Mouse (Mus musculus): ENCODE data around the gene Ift27.

Gene Ift27

DNA sequence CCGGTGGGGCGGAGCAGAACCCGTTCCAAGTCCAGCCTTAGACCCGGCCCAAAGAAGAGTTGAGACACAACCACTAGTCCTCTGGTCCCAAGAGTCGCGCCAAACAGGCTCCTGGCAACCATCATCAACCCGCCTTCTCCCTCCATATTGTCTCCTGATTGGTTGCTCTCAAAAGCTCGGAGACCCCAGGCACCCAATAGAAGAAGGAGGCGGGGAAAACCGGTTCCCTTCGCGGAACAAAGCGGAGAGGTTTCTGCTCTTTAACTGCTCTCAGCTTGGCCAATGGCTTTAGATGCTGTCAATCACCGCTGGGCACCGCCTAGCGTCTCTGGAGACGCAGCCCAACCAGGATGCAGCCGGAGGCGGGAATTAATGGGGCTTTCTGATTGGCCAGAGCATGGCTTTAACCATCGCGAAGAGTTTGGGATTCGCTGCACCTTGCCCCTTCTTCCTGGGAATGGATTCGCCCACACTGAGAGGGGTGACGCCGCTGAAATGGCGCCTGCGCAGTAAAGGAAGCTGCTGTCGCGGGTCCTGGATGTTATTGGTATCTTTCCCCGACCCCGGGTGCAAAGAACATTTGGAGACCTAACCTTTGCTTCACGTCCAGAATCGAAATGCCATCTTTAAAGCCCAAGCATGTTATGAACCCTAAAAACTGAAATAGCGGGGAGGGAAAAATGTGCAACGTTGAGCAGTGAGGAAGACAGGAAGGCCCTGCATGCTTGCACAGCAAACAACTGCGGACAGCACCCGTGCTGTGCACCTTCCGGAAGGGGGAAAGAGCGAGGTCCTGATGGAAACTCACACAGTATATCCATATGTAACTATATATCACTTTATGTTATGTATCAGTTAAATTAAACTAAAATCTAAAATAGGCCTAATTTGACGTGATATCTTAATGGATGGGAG is at the start of gene Ift27:
Ift27 (minus strand) TSS at position 136 of the 915 bp plus-strand sequence.
- peak; percentile 100 for DNase-seq (ENCODE audit: low read depth, low spot score)

GRCm38 (mm10) chr15:78215269-78215668 is 41.4 kb upstream of the Ift27 start:
- DNase-seq (ENCODE audit: low read depth, low spot score), result no peak

- no peak for DNase-seq (ENCODE audit: low read depth, low spot score)
Measured at GRCm38 (mm10) chr15:78211367-78211766, 37.5 kb upstream of the Ift27 start.

DNA sequence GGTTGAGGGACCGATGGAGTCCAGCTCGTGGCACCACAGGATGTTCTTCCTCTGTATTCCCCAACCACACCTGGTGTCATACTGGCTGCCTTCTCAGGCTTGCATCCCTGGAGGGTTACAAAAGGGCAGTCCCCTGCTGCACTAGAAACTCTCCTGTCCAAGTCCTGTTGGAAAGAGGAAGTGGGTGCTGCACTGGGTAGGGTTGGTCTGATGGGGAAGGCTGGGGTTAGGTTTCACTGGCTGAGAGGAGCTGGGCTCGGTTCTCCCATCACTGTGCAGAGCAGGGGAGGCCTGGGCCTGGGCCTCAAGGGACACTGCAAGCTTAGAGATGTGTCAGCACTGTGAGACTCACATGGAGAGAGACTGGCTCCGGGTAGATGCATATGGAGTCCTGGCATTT is 36.3 kb upstream of the Ift27 start:
- DNase-seq (ENCODE audit: low read depth, low spot score), result no peak

GRCm38 (mm10) chr15:78206312-78206711 is 32.4 kb upstream of the Ift27 start, which contains the start of gene Pvalb:
Pvalb (minus strand) TSS chr15:78206400.
- DNase-seq (ENCODE audit: low read depth, low spot score), result no peak

DNA sequence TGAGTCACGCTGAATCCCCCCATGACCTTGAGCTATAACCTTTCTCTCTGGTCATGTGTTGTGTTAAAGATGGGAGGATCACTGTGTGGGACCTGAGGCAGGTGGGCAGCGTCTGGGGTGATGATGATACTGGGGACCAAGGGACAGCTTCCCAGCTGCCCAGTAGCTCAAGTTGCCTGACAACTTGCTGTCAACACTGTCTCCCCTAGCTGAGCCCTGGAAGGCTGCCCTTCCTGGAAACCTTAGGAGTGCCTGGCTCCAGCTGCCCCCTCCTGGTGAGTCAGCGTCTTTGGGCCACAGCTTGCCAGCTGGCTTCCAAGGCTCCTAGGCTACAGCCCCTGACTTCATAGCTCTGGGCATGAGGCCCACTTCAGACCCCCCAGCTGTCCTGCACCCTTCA is 31.3 kb upstream of the Ift27 start:
- no peak for DNase-seq (ENCODE audit: low read depth, low spot score)

DNA sequence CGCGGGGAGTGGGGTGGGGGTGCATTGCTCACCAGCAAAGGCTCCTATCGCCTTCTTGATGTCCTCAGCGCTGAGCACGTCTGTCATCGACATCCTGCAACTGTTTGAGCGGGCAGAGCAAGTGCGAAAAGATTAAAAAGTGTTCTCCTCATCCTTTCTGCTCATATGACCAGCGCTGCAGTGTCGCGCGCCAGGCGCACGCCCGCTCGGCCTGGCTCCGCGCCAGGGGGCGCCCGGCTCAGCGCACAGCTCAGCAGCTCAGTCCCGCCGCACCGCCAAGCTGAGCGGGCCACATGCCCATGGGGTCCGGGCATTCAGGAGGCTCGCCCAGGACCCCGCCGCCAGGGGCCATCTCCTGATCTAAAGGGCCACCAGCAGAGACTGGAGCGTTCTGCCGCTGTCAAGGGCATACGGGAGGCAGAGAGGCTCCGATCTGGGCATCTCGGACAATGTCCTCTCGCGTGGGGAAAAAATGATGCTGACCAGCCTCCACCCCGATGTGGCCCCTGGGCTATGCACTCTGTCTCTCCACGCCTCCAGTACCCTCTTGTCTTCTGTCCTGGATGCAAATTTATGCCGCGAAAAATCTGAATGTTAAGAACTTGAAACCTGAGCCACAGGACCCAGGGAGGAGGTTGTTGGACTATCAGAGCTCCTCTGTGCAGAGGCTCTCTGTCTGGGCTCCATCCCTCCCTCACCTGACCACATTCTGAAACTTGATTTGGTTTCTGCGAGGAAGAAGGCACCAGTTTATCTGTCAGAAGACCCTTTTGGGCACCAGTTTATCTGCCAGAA is 30.3 kb upstream of the Ift27 start:
- no peak for DNase-seq (ENCODE audit: low read depth, low spot score)

GRCm38 (mm10) chr15:78195096-78195880 is 21.4 kb upstream of the Ift27 start:
- no peak for DNase-seq (ENCODE audit: low read depth, low spot score)

DNA sequence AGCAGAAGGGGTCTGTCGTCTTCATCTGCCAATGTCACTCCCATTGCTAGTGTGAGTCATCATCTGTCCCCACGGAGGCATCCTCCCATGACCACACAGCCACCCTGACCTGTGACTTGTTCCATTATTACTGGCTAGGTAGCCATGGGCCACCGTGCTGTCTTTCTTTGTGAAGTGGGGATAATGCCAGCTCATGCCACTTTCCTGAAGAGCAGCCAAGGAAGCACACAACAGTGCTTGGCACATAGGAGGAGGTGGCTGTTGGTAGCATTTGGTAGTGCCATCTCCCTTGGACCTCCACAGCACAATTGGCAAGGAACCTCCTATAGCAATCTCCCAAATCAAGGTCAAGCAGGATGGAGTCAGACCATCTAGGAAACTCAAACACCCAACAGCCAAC is 20.4 kb upstream of the Ift27 start:
- no peak for DNase-seq (ENCODE audit: low read depth, low spot score)

DNA sequence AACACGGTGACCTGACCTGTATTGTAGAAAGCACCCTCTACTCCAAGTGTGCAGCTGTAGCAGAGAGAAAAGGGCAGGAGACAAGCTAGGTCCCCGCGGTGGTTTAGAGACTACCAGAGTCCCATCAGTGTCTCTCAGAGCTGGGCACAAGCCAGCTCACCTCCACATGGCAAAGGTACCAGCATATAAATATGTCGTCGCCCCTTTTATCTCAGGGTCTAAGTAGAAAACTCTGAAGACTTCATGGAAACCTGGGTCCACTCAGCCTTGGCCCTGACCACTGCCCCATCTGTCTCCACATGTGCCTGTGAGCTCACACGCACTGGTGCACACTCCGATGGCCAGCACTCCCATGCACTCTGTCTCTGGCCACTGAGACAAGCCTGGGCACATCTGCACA is 15.7 kb upstream of the Ift27 start:
- no peak for DNase-seq (ENCODE audit: low read depth, low spot score)

DNA sequence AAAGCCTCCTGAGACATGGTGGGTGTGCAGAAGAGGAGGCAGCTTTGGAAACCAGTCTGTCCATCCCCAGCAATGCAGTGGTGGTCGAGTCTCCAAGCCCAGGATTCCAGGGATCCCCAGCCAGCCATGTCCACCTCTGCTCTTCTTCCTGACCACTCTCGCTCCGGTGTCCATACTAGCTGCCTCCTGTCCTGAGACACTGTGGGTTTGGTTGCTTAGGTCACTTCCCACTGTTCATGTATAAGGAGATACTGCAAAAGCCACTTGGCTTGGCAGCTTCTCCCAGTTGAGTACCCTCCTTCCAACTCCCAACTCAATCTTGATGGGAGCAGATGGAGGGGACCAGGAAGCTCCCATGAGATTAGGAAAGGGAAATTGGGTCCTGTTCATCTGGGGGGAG is 14.6 kb upstream of the Ift27 start:
- no peak for DNase-seq (ENCODE audit: low read depth, low spot score)

- no peak for DNase-seq (ENCODE audit: low read depth, low spot score)
Measured at GRCm38 (mm10) chr15:78186906-78187305, 13.0 kb upstream of the Ift27 start.

- no peak for DNase-seq (ENCODE audit: low read depth, low spot score)
Measured at GRCm38 (mm10) chr15:78185609-78186008, 11.7 kb upstream of the Ift27 start.

DNA sequence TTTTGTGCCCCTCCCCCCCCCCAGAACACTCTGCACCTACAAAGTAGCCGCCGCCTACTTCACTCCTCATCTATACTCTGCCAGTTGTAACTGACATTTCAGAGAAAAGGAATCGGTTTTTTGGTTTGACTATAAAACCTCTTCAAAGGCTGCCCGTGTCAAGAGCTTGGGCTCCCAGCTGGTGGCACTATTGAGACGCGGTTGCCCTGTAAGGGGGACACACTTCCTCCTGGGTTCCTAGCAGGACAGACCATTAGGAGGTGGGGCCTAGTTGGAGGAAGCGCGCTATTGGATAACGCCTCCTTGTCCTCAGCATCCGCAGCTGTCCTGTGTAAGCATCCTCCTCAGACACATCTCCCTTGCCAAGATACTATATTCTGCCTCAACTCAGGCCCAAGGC is 10.9 kb upstream of the Ift27 start:
- DNase-seq (ENCODE audit: low read depth, low spot score), result no peak

DNA sequence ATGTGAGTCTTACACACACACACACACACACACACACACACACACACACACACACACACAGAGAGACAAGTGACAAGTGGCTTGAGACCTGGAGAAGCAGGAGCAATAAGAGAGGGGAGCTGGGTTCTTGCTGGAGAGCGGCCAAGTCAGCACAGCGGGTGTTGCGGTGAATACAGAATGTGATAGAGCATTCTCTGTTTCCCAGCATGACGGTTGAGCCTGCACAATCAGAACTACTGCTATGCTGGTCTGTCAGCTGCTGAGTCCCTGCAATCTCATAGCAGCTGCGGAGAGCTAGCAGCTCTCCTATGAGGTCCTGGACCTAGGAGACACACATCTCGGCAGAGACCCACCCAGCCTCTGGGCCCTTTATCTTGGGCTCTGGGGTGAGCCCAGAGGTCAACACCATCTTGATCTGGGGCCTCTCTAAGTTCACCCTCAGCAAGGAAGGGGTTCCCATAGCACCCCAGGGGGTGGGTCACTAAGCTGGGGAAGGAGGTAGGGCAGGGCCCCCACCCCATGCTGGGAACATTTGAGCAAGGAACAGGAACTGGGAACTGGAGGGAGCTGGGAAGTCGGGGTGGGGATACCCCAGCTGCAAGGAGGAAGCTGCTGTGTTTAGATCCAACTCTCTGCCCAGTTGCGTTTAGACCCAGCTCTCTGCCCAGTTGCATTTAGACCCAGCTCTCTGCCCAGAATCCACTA is 7.9 kb upstream of the Ift27 start:
- peak; percentile 56 for DNase-seq (ENCODE audit: low read depth, low spot score)

DNA sequence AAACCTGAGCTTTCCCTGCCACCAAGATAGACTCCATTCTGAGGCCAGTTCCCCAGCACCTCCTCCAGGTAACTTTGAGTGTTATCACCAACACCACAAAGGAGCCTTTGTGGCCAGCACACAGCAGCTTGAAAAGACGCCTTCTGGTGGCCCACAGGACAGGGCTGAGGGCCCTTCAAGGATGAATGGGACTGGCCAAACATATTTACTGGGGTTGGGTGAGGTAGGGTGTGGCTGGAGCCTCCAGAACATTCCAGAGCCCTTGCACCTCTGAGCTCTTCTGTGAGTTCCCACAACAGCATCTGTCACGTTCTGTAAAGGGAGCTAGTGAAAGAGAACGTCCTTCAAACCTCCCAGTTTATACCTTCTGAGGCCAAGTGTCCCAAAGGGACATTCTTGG is 5.9 kb upstream of the Ift27 start:
- DNase-seq (ENCODE audit: low read depth, low spot score), result no peak

DNA sequence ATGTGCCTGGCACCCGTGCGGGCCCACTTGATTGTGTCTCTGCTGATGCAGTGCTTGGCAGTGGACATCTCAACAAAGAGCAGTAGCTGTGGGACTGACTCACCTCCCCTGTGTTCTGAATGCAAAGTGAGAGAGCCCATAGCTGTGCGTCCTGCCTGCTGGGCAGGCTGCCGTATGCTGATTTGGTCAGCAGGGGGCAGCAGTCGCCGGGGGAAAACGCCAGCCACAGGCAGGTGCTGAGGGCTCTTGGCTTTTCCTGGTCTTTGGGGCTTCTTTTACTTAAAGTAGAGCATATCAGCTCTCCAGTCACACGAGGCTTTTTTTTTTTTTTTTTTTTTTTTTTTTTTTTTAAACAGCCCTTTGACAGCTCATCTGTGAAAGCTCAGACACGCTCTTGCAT is 4.5 kb upstream of the Ift27 start:
- no peak for DNase-seq (ENCODE audit: low read depth, low spot score)

GRCm38 (mm10) chr15:78177257-78177656 is 3.4 kb upstream of the Ift27 start:
- DNase-seq (ENCODE audit: low read depth, low spot score), result no peak

DNA sequence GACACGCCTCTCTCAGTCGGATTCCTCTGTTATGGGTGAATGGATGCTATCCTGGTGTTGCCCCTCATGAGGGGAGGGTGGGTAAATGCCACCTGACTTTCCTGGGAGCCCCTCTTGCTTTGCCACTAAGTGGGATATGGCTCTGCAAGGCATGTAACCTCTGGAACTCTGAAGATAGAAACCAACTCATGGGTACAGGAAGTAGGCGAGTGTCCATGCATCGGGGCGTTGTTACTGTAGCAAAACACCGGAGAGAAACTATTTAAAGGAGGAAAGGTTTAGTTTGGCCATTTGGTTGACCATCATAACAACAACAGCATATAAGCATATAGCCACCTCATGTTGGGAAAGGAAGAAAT is 959 bp upstream of the Ift27 start:
- DNase-seq (ENCODE audit: low read depth, low spot score), result no peak

- no peak for DNase-seq (ENCODE audit: low read depth, low spot score)
Measured at GRCm38 (mm10) chr15:78172899-78173817, 749 bp downstream of the Ift27 start.

All from brain, embryonic 18.5 days (tissue).